Mouse (Mus musculus): Measurements from ENCODE around the gene Zfp536. TPM values are rescaled to one million over a fixed set of nuclear protein-coding genes. Genes with fewer than 3 reads are reported as not detected.

Gene Zfp536
- polyA plus RNA-seq, 1 experiment, result 0.13 TPM

DNA sequence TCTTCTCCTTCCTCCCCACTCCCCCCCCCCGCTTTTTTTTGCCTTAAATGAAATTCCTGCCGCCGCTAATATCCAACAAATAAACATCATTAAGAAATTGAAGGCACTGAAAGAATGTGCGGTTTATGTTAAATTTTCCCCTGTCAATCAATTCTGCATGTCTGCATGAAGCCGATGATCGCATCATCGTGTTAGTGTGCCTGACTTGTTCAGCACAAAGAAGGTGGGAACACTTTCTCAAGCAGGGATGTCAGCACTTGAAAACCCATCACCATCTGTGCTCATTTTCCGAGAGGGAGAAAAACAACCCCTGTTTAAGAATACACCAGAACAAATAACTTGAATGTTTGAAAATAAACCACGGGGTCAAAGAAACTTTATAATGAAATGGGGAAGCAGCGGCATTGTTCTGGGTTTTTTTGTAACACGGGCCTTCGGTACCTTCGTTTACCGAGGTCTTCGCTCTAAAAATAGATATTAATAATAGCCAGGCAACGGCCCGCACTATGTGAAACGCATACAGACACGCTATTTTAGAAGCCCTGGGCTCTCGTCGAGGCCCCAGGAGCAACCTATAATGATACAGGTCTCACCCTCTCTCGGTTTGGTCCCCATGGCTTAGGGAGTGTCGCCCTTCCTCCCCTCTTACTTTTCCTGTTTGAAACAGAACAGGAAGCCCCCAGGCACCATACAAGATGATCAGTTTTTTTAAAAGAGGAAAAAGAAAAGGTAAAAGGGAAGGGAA is 83.7 kb downstream of the Zfp536 start:
- 44% methylated on average over 23 of the region's 23 CpGs for WGBS
- TF ChIP-seq CTCF (IDR thresholded peaks at IDR 0.05; ENCODE audit: extremely low read depth, insufficient read depth, insufficient read length, insufficient replicate concordance), result no peak
- no peak for TF ChIP-seq POLR2A (IDR thresholded peaks at IDR 0.05; ENCODE audit: low read depth, low read length)
- no peak for DNase-seq (ENCODE audit: low read depth in 1 of 2, low spot score in 2 of 2)
- Histone ChIP-seq H3K4me3 (ENCODE audit: extremely low read depth, insufficient read depth, insufficient read length) (no peak overlapping the region), H3K27ac (ENCODE audit: insufficient read depth, low read length) (no peak overlapping the region), H3K4me1 (ENCODE audit: control insufficient read depth, insufficient read depth, insufficient read length) (no peaks in the 10 kb centered on the region), H3K27me3 (ENCODE audit: control insufficient read depth, insufficient read depth, low read length) (no peaks in the 10 kb centered on the region), H3K36me3 (ENCODE audit: control insufficient read depth, insufficient read depth, low read length) (no peaks in the 10 kb centered on the region)

GRCm38 (mm10) chr7:37689107-37689511 is 84.3 kb downstream of the Zfp536 start:
- no peaks in the 10 kb centered on the region for H3K36me3 ChIP-seq (ENCODE audit: control insufficient read depth, insufficient read depth, low read length)
- no peak for DNase-seq (ENCODE audit: low read depth in 1 of 2, low spot score in 2 of 2)
- no peaks in the 10 kb centered on the region for H3K27me3 ChIP-seq (ENCODE audit: control insufficient read depth, insufficient read depth, low read length)
- TF ChIP-seq CTCF (IDR thresholded peaks at IDR 0.05; ENCODE audit: extremely low read depth, insufficient read depth, insufficient read length, insufficient replicate concordance), result no peak
- TF ChIP-seq POLR2A (IDR thresholded peaks at IDR 0.05; ENCODE audit: low read depth, low read length), result no peak
- H3K27ac ChIP-seq (ENCODE audit: insufficient read depth, low read length), result no peak overlapping the region
- no peaks in the 10 kb centered on the region for H3K4me1 ChIP-seq (ENCODE audit: control insufficient read depth, insufficient read depth, insufficient read length)
- 92% methylated on average over 11 of the region's 11 CpGs for WGBS
- no peak overlapping the region for H3K4me3 ChIP-seq (ENCODE audit: extremely low read depth, insufficient read depth, insufficient read length)

DNA sequence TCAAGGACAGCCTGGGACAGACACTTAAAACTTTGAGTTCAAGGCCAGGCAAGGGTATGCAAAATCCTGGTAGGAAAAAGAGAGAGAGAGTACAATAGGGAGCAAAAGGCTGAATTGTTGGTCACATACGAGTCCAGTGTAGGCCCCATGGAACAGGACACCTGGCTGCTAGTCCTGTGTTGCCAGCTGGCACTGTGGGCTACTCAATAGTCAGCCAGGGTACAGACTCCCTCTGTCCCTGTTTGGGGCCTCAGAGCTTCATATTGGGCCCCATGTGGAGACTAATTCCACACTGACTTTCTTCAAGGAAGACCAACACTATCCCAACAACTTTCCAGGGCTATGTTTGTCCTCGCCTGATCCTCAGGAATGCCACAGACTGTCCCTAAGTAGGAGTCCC is 87.1 kb downstream of the Zfp536 start:
- 87% methylated on average over 2 of the region's 2 CpGs for WGBS
- no peak overlapping the region for H3K4me3 ChIP-seq (ENCODE audit: extremely low read depth, insufficient read depth, insufficient read length)

DNA sequence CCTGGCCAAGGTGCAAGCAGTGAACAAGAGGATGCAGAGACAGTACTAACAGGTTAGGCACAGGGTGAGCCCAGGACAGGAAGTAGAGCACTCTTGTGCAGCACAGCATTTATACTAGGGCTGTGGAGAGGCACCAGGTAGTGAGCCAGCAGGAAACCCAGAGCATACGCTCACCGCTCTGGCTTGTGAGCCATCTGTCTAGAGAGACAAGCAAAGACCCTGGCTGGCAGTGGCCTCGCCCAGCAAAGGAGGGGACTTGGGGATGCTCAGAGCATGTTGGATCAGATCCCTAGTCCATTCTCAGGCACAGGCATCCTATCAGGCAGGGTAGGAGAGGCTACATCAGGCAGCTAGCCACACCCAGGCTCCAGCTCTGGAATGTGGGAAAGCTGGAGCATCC is 88.2 kb downstream of the Zfp536 start:
- Histone ChIP-seq H3K4me1 (ENCODE audit: control insufficient read depth, insufficient read depth, insufficient read length) (no peaks in the 10 kb centered on the region), H3K27ac (ENCODE audit: insufficient read depth, low read length) (no peak overlapping the region), H3K4me3 (ENCODE audit: extremely low read depth, insufficient read depth, insufficient read length) (no peak overlapping the region), H3K27me3 (ENCODE audit: control insufficient read depth, insufficient read depth, low read length) (no peaks in the 10 kb centered on the region), H3K36me3 (ENCODE audit: control insufficient read depth, insufficient read depth, low read length) (no peaks in the 10 kb centered on the region)
- TF ChIP-seq POLR2A (IDR thresholded peaks at IDR 0.05; ENCODE audit: low read depth, low read length) (no peak), CTCF (IDR thresholded peaks at IDR 0.05; ENCODE audit: extremely low read depth, insufficient read depth, insufficient read length, insufficient replicate concordance) (no peak)
- no peak for DNase-seq (ENCODE audit: low read depth in 1 of 2, low spot score in 2 of 2)
- 89% methylated on average over 3 of the region's 3 CpGs for WGBS

More for the DNA sequence above, 87.1 kb downstream of the Zfp536 start:
- H3K4me1 ChIP-seq (ENCODE audit: control insufficient read depth, insufficient read depth, insufficient read length), result no peaks in the 10 kb centered on the region
- no peaks in the 10 kb centered on the region for H3K36me3 ChIP-seq (ENCODE audit: control insufficient read depth, insufficient read depth, low read length)
- no peak overlapping the region for H3K27ac ChIP-seq (ENCODE audit: insufficient read depth, low read length)
- H3K27me3 ChIP-seq (ENCODE audit: control insufficient read depth, insufficient read depth, low read length), result no peaks in the 10 kb centered on the region
- DNase-seq (ENCODE audit: low read depth in 1 of 2, low spot score in 2 of 2), result no peak
- no peak for TF ChIP-seq POLR2A (IDR thresholded peaks at IDR 0.05; ENCODE audit: low read depth, low read length)
- no peak for TF ChIP-seq CTCF (IDR thresholded peaks at IDR 0.05; ENCODE audit: extremely low read depth, insufficient read depth, insufficient read length, insufficient replicate concordance)

DNA sequence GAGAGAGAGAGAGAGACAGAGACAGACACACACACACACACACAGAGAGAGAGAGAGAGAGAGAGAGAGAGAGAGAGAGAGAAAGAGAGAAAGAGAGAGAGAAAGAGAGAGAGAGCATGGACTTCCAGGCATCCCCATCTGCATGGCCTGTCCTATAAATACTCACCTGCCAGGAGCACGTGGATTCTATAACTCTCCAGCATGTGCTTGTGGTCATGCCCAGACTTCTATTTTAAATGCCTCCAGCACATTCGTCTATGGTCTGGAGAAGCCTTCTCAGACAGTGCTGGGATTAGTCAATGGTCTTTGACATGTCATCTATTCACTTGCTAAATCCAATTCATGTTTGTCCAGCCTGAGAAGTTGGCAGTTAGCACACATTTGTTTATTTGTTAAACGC is 92.1 kb downstream of the Zfp536 start:
- 77% methylated on average over 3 of the region's 3 CpGs for WGBS

GRCm38 (mm10) chr7:37663676-37664365 is 109.6 kb downstream of the Zfp536 start:
- H3K4me1 ChIP-seq (ENCODE audit: control insufficient read depth, insufficient read depth, insufficient read length), result no peaks in the 10 kb centered on the region; the same call in 1 of the 2 replicates
- no peaks in the 10 kb centered on the region for H3K36me3 ChIP-seq (ENCODE audit: control insufficient read depth, insufficient read depth, low read length)
- no peaks in the 10 kb centered on the region for H3K27me3 ChIP-seq (ENCODE audit: control insufficient read depth, insufficient read depth, low read length)
- no peak for TF ChIP-seq CTCF (IDR thresholded peaks at IDR 0.05; ENCODE audit: extremely low read depth, insufficient read depth, insufficient read length, insufficient replicate concordance)
- no peak for TF ChIP-seq POLR2A (IDR thresholded peaks at IDR 0.05; ENCODE audit: low read depth, low read length)
- DNase-seq (ENCODE audit: low read depth in 1 of 2, low spot score in 2 of 2), result no peak
- H3K4me3 ChIP-seq (ENCODE audit: extremely low read depth, insufficient read depth, insufficient read length), result no peak overlapping the region
- WGBS, result 90% methylated on average over 7 of the region's 7 CpGs
- H3K27ac ChIP-seq (ENCODE audit: insufficient read depth, low read length), result no peak overlapping the region

More for the DNA sequence above, 92.1 kb downstream of the Zfp536 start:
- no peak for TF ChIP-seq CTCF (IDR thresholded peaks at IDR 0.05; ENCODE audit: extremely low read depth, insufficient read depth, insufficient read length, insufficient replicate concordance)
- TF ChIP-seq POLR2A (IDR thresholded peaks at IDR 0.05; ENCODE audit: low read depth, low read length), result no peak
- no peak overlapping the region for H3K4me3 ChIP-seq (ENCODE audit: extremely low read depth, insufficient read depth, insufficient read length)
- no peaks in the 10 kb centered on the region for H3K36me3 ChIP-seq (ENCODE audit: control insufficient read depth, insufficient read depth, low read length)
- H3K4me1 ChIP-seq (ENCODE audit: control insufficient read depth, insufficient read depth, insufficient read length), result no peaks in the 10 kb centered on the region
- no peak overlapping the region for H3K27ac ChIP-seq (ENCODE audit: insufficient read depth, low read length)
- DNase-seq (ENCODE audit: low read depth in 1 of 2, low spot score in 2 of 2), result no peak
- no peaks in the 10 kb centered on the region for H3K27me3 ChIP-seq (ENCODE audit: control insufficient read depth, insufficient read depth, low read length)

GRCm38 (mm10) chr7:37648671-37649070 is 124.8 kb downstream of the Zfp536 start:
- no peaks in the 10 kb centered on the region for H3K36me3 ChIP-seq (ENCODE audit: control insufficient read depth, insufficient read depth, low read length)
- H3K4me3 ChIP-seq (ENCODE audit: extremely low read depth, insufficient read depth, insufficient read length), result no peak overlapping the region
- H3K4me1 ChIP-seq (ENCODE audit: control insufficient read depth, insufficient read depth, insufficient read length), result no peaks in the 10 kb centered on the region
- no peak for DNase-seq (ENCODE audit: low read depth in 1 of 2, low spot score in 2 of 2)
- WGBS, result 56% methylated on average over 11 of the region's 11 CpGs
- TF ChIP-seq CTCF (IDR thresholded peaks at IDR 0.05; ENCODE audit: extremely low read depth, insufficient read depth, insufficient read length, insufficient replicate concordance) (no peak), POLR2A (IDR thresholded peaks at IDR 0.05; ENCODE audit: low read depth, low read length) (no peak)
- no peaks in the 10 kb centered on the region for H3K27me3 ChIP-seq (ENCODE audit: control insufficient read depth, insufficient read depth, low read length)
- H3K27ac ChIP-seq (ENCODE audit: insufficient read depth, low read length), result no peak overlapping the region
